Mouse (Mus musculus) small intestine, adult 2 months (tissue): ENCODE data around the gene Gm11168.
"Not testable (repeated sequence)": the region's sequence is repeated elsewhere in the genome, so short reads cannot be mapped to it uniquely, and the experiment has no call there.

Source experiments
- CTCF ChIP-seq: fragments of 200-500 bp; IDR thresholded peaks from 2 replicates; pipeline ENCODE4 v1.5.1; 2012; ENCODE audit warnings: low read depth, mild to moderate bottlenecking, control low read depth, inconsistent platforms, low read length, moderate library complexity, mixed read lengths; ENCODE audit not compliant: insufficient replicate concordance, insufficient read length; ENCODE audit errors: extremely low read depth
- POLR2A ChIP-seq: fragments of 200-500 bp; IDR thresholded peaks from 2 replicates; pipeline ENCODE4 v1.6.1; 2012; ENCODE audit warnings: low read depth, mild to moderate bottlenecking, control low read depth, inconsistent platforms, low read length, moderate library complexity

DNA sequence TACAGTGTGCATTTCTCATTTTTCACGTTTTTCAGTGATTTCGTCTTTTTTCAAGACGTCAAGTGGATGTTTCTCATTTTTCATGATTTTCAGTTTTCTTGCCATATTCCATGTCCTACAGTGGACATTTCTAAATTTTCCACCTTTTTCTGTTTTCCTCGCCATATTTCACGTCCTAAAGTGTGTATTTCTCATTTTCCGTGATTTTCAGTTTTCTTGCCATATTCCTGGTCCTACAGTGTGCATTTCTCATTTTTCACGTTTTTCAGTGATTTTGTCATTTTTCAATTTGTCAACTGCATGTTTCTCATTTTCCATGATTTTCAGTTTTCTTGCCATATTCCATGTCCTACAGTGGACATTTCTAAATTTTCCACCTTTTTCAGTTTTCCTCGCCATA lies 31.2 kb downstream of the Gm11168 start, which contains the start of gene Gm17535:
- TF ChIP-seq POLR2A, CTCF: not testable (repeated sequence)
